Mouse (Mus musculus): Measurements from ENCODE around the gene Tsfm. TPM values are rescaled to one million over a fixed set of nuclear protein-coding genes. Genes with fewer than 3 reads are reported as not detected.
A peak's percentile ranks its signal among the peaks of the same experiment; 100 is the strongest.

Gene Tsfm
- polyA plus RNA-seq, 1 experiment = 42.1 TPM

DNA sequence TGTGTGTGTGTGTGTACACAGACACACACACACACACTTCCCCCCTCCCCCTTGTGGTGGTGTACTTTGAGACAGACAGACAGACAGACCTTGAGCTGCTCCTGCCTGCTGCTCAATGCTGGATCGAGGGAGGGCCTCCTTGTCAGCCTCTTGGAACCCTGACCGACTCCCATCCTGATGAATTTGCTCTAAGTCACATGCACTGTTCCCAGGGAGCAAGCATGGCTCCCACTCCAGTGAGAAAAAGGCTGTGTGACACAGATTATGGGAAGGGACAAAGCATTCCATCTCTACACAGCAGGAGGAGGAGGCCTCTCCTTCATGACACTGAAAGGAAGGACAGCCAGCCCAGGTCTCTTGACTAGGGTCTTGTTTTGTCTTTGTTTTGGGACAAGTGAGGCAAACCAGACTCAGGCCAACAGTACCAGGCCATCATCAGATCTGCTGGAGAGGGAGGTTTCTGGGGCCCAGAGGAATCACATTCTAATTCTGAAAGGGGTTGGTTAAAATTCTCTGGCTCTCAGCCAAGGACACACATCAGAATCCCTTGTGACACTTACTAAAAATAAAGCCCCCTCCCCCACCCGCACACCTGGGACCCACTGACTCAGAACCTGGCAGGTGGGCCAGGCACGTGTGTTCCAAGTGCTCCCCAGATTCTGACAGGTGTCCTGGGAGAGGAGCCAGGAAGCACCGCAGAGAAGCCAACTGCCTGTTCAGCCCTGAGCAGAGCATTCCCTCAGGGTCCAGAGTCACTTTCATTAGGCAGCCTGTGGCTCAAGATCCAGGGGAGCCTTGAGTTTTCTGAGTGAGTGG lies 46.2 kb downstream of the Tsfm start:
- Histone ChIP-seq H3K36me3 (ENCODE audit: control insufficient read depth, insufficient read depth, low read length) (no peaks in the 10 kb centered on the region), H3K4me1 (replicated peaks; ENCODE audit: control insufficient read depth, insufficient read depth, low read length) (peaks cover 71% of the 10 kb centered on the region), H3K27ac (ENCODE audit: control insufficient read depth, insufficient read depth, low read length) (no peak overlapping the region), H3K4me3 (ENCODE audit: control insufficient read depth, insufficient read depth, low read length) (no peak overlapping the region), H3K27me3 (ENCODE audit: control insufficient read depth, insufficient read depth, low read length) (no peaks in the 10 kb centered on the region)
- 36% methylated on average over 5 of the region's 5 CpGs for WGBS
- no peak for DNase-seq
- TF ChIP-seq CTCF (IDR thresholded peaks at IDR 0.05; ENCODE audit: borderline replicate concordance, control insufficient read depth, extremely low read depth, insufficient read depth, low read length, poor library complexity) (no peak), POLR2A (IDR thresholded peaks at IDR 0.05; ENCODE audit: control insufficient read depth, extremely low read depth, insufficient read depth, low read length, poor library complexity) (no peak)

- Histone ChIP-seq H3K36me3 (ENCODE audit: control insufficient read depth, insufficient read depth, low read length) (no peaks in the 10 kb centered on the region), H3K27ac (ENCODE audit: control insufficient read depth, insufficient read depth, low read length) (no peak overlapping the region), H3K4me3 (ENCODE audit: control insufficient read depth, insufficient read depth, low read length) (no peak overlapping the region), H3K4me1 (replicated peaks; ENCODE audit: control insufficient read depth, insufficient read depth, low read length) (peaks cover 67% of the 10 kb centered on the region), H3K27me3 (ENCODE audit: control insufficient read depth, insufficient read depth, low read length) (no peaks in the 10 kb centered on the region)
- 79% methylated on average over 14 of the region's 14 CpGs for WGBS
- TF ChIP-seq POLR2A (IDR thresholded peaks at IDR 0.05; ENCODE audit: control insufficient read depth, extremely low read depth, insufficient read depth, low read length, poor library complexity) = no peak
- no peak for TF ChIP-seq CTCF (IDR thresholded peaks at IDR 0.05; ENCODE audit: borderline replicate concordance, control insufficient read depth, extremely low read depth, insufficient read depth, low read length, poor library complexity)
- no peak for DNase-seq
These were observed 47.4 kb downstream of the Tsfm start for GRCm38 (mm10) chr10:126983193-126983725.

DNA sequence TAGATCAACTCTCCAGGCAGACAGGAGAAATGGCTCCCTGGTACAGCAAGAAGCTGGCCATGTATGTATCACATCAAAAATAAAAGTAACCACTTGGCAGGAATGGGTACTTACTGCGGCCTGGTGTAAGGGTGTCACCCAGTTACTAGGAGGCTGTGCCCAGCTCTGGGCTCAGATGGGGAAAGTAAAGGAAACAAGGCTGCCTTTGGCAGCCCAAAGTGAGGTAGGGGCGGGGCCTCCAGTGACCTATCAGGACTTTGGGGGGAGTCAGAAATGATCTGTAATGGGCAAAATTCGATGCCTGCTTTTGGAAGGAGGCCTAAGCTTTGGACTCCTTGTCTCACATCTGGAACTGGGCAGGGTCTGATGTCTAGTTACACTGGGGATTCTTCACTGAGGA lies 48.9 kb downstream of the Tsfm start:
- TF ChIP-seq POLR2A (IDR thresholded peaks at IDR 0.05; ENCODE audit: control insufficient read depth, extremely low read depth, insufficient read depth, low read length, poor library complexity) (no peak), CTCF (IDR thresholded peaks at IDR 0.05; ENCODE audit: borderline replicate concordance, control insufficient read depth, extremely low read depth, insufficient read depth, low read length, poor library complexity) (no peak)
- no peak for DNase-seq
- H3K4me1 ChIP-seq (replicated peaks; ENCODE audit: control insufficient read depth, insufficient read depth, low read length) = peaks cover 62% of the 10 kb centered on the region
- no peaks in the 10 kb centered on the region for H3K27me3 ChIP-seq (ENCODE audit: control insufficient read depth, insufficient read depth, low read length)
- H3K4me3 ChIP-seq (ENCODE audit: control insufficient read depth, insufficient read depth, low read length) = no peak overlapping the region
- no peaks in the 10 kb centered on the region for H3K36me3 ChIP-seq (ENCODE audit: control insufficient read depth, insufficient read depth, low read length)
- WGBS = 57% methylated on average over 3 of the region's 3 CpGs
- H3K27ac ChIP-seq (ENCODE audit: control insufficient read depth, insufficient read depth, low read length) = no peak overlapping the region

- Histone ChIP-seq H3K27me3 (ENCODE audit: control insufficient read depth, insufficient read depth, low read length) (no peaks in the 10 kb centered on the region), H3K4me3 (ENCODE audit: control insufficient read depth, insufficient read depth, low read length) (peak overlapping the region; percentile 81), H3K4me1 (replicated peaks; ENCODE audit: control insufficient read depth, insufficient read depth, low read length) (peaks cover 55% of the 10 kb centered on the region), H3K27ac (ENCODE audit: control insufficient read depth, insufficient read depth, low read length) (no peak overlapping the region), H3K36me3 (ENCODE audit: control insufficient read depth, insufficient read depth, low read length) (no peaks in the 10 kb centered on the region)
- TF ChIP-seq POLR2A (IDR thresholded peaks at IDR 0.05; ENCODE audit: control insufficient read depth, extremely low read depth, insufficient read depth, low read length, poor library complexity) = no peak
- TF ChIP-seq CTCF (IDR thresholded peaks at IDR 0.05; ENCODE audit: borderline replicate concordance, control insufficient read depth, extremely low read depth, insufficient read depth, low read length, poor library complexity) = 0 out of 2 replicates have a peak, but pooled peaks have one; percentile 11
- no peak for DNase-seq
- WGBS = 66% methylated on average over 11 of the region's 11 CpGs
These were observed 49.6 kb downstream of the Tsfm start for GRCm38 (mm10) chr10:126980933-126981530.

GRCm38 (mm10) chr10:126980221-126980932 lies 50.3 kb downstream of the Tsfm start:
- Histone ChIP-seq H3K27me3 (ENCODE audit: control insufficient read depth, insufficient read depth, low read length) (no peaks in the 10 kb centered on the region), H3K36me3 (ENCODE audit: control insufficient read depth, insufficient read depth, low read length) (no peaks in the 10 kb centered on the region), H3K27ac (ENCODE audit: control insufficient read depth, insufficient read depth, low read length) (no peak overlapping the region), H3K4me3 (ENCODE audit: control insufficient read depth, insufficient read depth, low read length) (peak overlapping the region; percentile 81), H3K4me1 (replicated peaks; ENCODE audit: control insufficient read depth, insufficient read depth, low read length) (peaks cover 55% of the 10 kb centered on the region)
- TF ChIP-seq CTCF (IDR thresholded peaks at IDR 0.05; ENCODE audit: borderline replicate concordance, control insufficient read depth, extremely low read depth, insufficient read depth, low read length, poor library complexity) = no peak
- no peak for TF ChIP-seq POLR2A (IDR thresholded peaks at IDR 0.05; ENCODE audit: control insufficient read depth, extremely low read depth, insufficient read depth, low read length, poor library complexity)
- DNase-seq = peak; percentile 23
- 26% methylated on average over 16 of the region's 16 CpGs for WGBS

DNA sequence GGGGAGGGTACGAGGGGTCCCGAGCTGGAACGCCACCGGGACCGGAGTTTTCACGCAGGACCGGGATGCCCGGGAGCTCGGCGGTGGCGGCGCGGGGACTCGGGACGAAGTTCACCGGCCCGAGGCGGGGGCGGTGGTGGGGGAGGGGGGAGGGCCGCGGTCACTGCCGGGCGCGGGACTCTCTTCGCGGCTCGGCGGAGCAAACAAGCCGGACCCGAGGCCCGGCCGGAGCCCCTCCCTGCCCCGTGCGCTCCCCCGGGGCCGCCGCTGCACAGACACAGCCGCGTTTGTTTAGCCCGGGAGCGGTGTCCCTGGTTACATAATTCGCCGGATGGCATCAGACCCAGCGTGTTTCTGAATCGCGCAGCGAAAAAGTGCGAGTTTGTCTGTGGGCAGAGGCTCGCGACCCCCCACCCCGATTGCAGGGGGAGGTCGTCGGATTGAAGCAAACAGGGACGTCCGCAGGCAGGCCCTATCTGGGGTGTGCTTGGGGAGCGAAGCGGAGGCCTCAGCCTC lies 50.9 kb downstream of the Tsfm start:
- Histone ChIP-seq H3K27me3 (ENCODE audit: control insufficient read depth, insufficient read depth, low read length) (no peaks in the 10 kb centered on the region), H3K4me1 (replicated peaks; ENCODE audit: control insufficient read depth, insufficient read depth, low read length) (peaks cover 49% of the 10 kb centered on the region), H3K4me3 (ENCODE audit: control insufficient read depth, insufficient read depth, low read length) (peak overlapping the region; percentile 81), H3K36me3 (ENCODE audit: control insufficient read depth, insufficient read depth, low read length) (no peaks in the 10 kb centered on the region), H3K27ac (ENCODE audit: control insufficient read depth, insufficient read depth, low read length) (no peak overlapping the region)
- under 1% methylated on average over 57 of the region's 57 CpGs for WGBS
- DNase-seq = peak; percentile 46
- TF ChIP-seq POLR2A (IDR thresholded peaks at IDR 0.05; ENCODE audit: control insufficient read depth, extremely low read depth, insufficient read depth, low read length, poor library complexity) = no peak
- no peak for TF ChIP-seq CTCF (IDR thresholded peaks at IDR 0.05; ENCODE audit: borderline replicate concordance, control insufficient read depth, extremely low read depth, insufficient read depth, low read length, poor library complexity)
